Mouse (Mus musculus): ENCODE measurements at regions not wholly inside any gene's neighbourhood (a gene's known extent, or its start where the extent isn't known, plus 50 kb on each side); places are given as distances from the start of the nearest gene placed in this dataset.

DNA sequence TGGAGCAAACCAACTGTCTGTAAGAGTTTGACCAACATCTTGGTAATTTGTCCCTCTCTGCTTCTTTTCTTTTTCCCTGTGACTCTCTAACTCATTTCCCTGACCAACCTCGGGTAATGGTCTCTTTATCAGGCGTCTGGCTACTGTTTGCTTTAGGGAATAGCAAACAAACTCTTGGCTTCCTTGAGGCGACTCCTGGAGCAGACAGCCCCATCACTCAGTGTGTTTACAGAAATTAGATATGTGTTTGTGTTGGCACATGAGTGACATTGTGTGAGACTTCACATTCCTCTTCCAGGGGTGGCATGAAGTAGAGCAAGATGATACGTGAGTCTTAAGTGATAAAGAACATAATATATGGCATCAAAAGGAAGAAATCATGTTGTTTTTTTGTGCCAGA lies 195.7 kb upstream of the Hhip start:
- TF ChIP-seq POLR2A (IDR thresholded peaks at IDR 0.05; ENCODE audit: insufficient read depth, low read length) (no peak), CTCF (IDR thresholded peaks at IDR 0.05; ENCODE audit: low read depth, low read length) (no peak), EP300 (IDR thresholded peaks at IDR 0.05; ENCODE audit: insufficient read depth, low read depth, low read length) (no peak)
- no peaks in the 10 kb centered on the region for H3K36me3 ChIP-seq (ENCODE audit: control insufficient read depth, insufficient read depth, low read length, poor library complexity, severe bottlenecking)

DNA sequence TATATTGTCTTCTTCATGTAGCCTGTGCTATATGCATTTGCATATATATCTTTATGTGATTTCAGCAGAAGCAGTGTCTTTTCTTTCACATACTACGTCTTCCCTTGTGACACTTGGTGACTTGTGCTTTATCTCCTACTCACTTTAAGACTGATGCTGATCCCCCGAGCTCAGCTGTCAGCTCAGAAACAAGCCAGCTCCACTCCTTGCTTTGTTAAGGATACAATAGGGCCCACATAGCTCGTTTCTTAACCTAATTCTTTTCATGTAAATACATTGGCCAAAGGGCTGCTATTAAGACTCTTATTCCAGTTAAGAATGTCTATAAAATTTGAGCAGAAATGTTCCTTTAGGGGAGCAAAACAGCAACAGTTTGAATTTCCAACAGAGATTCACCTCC lies 193.8 kb upstream of the Hhip start:
- TF ChIP-seq EP300 (IDR thresholded peaks at IDR 0.05; ENCODE audit: insufficient read depth, low read depth, low read length) (no peak), POLR2A (IDR thresholded peaks at IDR 0.05; ENCODE audit: insufficient read depth, low read length) (no peak), CTCF (IDR thresholded peaks at IDR 0.05; ENCODE audit: low read depth, low read length) (no peak)
- no peaks in the 10 kb centered on the region for H3K4me1 ChIP-seq (ENCODE audit: control insufficient read depth, insufficient read depth, low read length)
- no peak overlapping the region for H3K27ac ChIP-seq (ENCODE audit: insufficient read depth, low read length)
- no peaks in the 10 kb centered on the region for H3K36me3 ChIP-seq (ENCODE audit: control insufficient read depth, insufficient read depth, low read length, poor library complexity, severe bottlenecking)
- no peaks in the 10 kb centered on the region for H3K27me3 ChIP-seq (ENCODE audit: control insufficient read depth, insufficient read depth, low read length, poor library complexity, severe bottlenecking)
- no peak overlapping the region for H3K9ac ChIP-seq (ENCODE audit: low read depth, poor library complexity, severe bottlenecking)
- no peaks in the 10 kb centered on the region for H3K9me3 ChIP-seq (replicated peaks; ENCODE audit: control insufficient read depth, insufficient read depth, low read length, poor library complexity, severe bottlenecking)
- H3K4me3 ChIP-seq (ENCODE audit: low read depth, low read length): no peak overlapping the region

More for the DNA sequence above, 195.7 kb upstream of the Hhip start:
- no peak overlapping the region for H3K27ac ChIP-seq (ENCODE audit: insufficient read depth, low read length)
- H3K9ac ChIP-seq (ENCODE audit: low read depth, poor library complexity, severe bottlenecking): no peak overlapping the region
- H3K9me3 ChIP-seq (replicated peaks; ENCODE audit: control insufficient read depth, insufficient read depth, low read length, poor library complexity, severe bottlenecking): no peaks in the 10 kb centered on the region
- no peak overlapping the region for H3K4me3 ChIP-seq (ENCODE audit: low read depth, low read length)
- H3K27me3 ChIP-seq (ENCODE audit: control insufficient read depth, insufficient read depth, low read length, poor library complexity, severe bottlenecking): no peaks in the 10 kb centered on the region
- no peaks in the 10 kb centered on the region for H3K4me1 ChIP-seq (ENCODE audit: control insufficient read depth, insufficient read depth, low read length)

DNA sequence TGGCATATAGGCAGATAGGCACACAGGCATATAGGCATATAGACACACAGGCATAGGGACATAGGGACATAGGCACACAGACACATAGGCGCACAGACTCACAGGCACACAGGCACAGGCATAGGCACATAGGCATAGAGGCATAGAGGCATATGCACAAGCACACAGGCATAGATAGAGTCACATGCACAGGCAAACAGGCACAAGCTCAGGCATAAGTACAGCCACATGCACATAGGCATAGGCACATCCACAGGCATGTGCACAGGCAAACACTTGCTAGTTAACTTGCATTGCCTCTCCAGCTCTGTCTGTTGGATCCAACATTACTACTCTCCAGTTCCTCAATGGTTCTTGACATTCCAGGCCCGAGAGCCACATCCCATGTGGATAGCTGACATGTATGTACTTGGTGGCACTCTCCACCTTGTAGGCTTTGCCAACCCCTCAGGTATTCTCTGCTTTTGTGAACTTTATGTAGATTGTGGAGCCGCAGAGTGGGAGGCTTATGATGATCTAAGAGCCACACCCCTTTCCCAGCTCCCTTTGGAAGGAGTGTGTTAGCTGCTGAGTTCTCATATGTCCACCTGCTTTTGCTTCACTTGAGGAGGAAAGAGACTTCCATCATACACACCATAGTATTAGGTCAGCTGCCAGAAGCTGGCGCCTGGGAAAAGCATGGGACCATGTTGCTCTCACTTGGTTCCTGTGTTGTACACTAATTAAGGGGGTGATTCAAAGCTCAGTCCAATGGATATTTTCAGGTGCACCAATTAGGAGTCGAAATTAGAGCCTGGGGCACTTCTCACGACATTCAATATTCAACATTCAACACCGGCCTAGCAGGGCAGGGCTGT lies 192.7 kb upstream of the Hhip start:
- Histone ChIP-seq H3K4me3 (ENCODE audit: low read depth, low read length) (no peak overlapping the region), H3K4me1 (ENCODE audit: control insufficient read depth, insufficient read depth, low read length) (no peaks in the 10 kb centered on the region), H3K27me3 (ENCODE audit: control insufficient read depth, insufficient read depth, low read length, poor library complexity, severe bottlenecking) (no peaks in the 10 kb centered on the region), H3K36me3 (ENCODE audit: control insufficient read depth, insufficient read depth, low read length, poor library complexity, severe bottlenecking) (no peaks in the 10 kb centered on the region), H3K9ac (ENCODE audit: low read depth, poor library complexity, severe bottlenecking) (no peak overlapping the region), H3K27ac (ENCODE audit: insufficient read depth, low read length) (no peak overlapping the region), H3K9me3 (replicated peaks; ENCODE audit: control insufficient read depth, insufficient read depth, low read length, poor library complexity, severe bottlenecking) (no peaks in the 10 kb centered on the region)
- TF ChIP-seq POLR2A (IDR thresholded peaks at IDR 0.05; ENCODE audit: insufficient read depth, low read length) (no peak), EP300 (IDR thresholded peaks at IDR 0.05; ENCODE audit: insufficient read depth, low read depth, low read length) (no peak), CTCF (IDR thresholded peaks at IDR 0.05; ENCODE audit: low read depth, low read length) (no peak)

DNA sequence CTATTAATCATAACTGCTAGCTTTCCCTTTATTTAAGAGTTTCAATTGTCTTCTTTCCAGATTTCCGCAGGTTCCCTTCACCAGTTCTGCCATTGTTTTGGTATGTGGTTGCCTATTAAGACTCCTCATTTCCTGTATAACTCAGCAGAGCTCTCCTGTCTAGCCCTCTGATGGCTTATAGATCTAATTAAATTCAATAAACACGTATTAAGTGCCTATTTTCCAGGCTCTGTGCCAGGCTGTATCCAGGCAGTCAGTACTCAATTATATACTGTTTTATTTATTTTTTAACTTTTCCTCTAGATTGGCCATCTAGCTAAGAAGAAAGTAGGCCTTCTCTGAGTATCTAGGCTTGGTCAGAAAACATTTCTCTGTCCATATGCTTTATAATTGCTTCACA lies 192.0 kb upstream of the Hhip start:
- Histone ChIP-seq H3K4me1 (ENCODE audit: control insufficient read depth, insufficient read depth, low read length) (no peaks in the 10 kb centered on the region), H3K27me3 (ENCODE audit: control insufficient read depth, insufficient read depth, low read length, poor library complexity, severe bottlenecking) (no peaks in the 10 kb centered on the region), H3K9ac (ENCODE audit: low read depth, poor library complexity, severe bottlenecking) (no peak overlapping the region), H3K36me3 (ENCODE audit: control insufficient read depth, insufficient read depth, low read length, poor library complexity, severe bottlenecking) (no peaks in the 10 kb centered on the region), H3K9me3 (replicated peaks; ENCODE audit: control insufficient read depth, insufficient read depth, low read length, poor library complexity, severe bottlenecking) (no peaks in the 10 kb centered on the region), H3K4me3 (ENCODE audit: low read depth, low read length) (no peak overlapping the region), H3K27ac (ENCODE audit: insufficient read depth, low read length) (no peak overlapping the region)
- TF ChIP-seq CTCF (IDR thresholded peaks at IDR 0.05; ENCODE audit: low read depth, low read length) (no peak), EP300 (IDR thresholded peaks at IDR 0.05; ENCODE audit: insufficient read depth, low read depth, low read length) (no peak), POLR2A (IDR thresholded peaks at IDR 0.05; ENCODE audit: insufficient read depth, low read length) (no peak)

DNA sequence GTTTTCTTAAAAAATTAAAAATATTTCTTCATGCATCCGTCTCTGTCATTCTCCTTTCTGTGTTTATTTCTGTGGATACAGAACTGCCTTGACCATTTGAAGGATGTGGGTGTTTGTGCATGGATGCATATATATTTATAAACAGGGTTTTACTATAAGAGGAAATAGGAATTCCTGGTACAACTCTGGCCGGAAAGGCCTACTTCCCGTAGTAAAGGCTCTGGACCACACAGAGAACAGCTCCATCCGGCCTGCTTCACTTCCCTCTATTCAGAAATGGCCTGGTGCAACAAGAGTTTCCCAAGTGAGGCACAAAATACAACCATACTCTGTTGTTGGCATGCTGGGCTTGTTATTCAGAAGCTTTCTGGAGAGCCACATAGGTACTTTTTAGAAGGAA lies 182.1 kb upstream of the Hhip start:
- no peaks in the 10 kb centered on the region for H3K4me1 ChIP-seq (ENCODE audit: control insufficient read depth, insufficient read depth, low read length)
- H3K36me3 ChIP-seq (ENCODE audit: control insufficient read depth, insufficient read depth, low read length, poor library complexity, severe bottlenecking): no peaks in the 10 kb centered on the region
- no peak overlapping the region for H3K4me3 ChIP-seq (ENCODE audit: low read depth, low read length)
- no peaks in the 10 kb centered on the region for H3K9me3 ChIP-seq (replicated peaks; ENCODE audit: control insufficient read depth, insufficient read depth, low read length, poor library complexity, severe bottlenecking)
- TF ChIP-seq CTCF (IDR thresholded peaks at IDR 0.05; ENCODE audit: low read depth, low read length) (no peak), EP300 (IDR thresholded peaks at IDR 0.05; ENCODE audit: insufficient read depth, low read depth, low read length) (no peak), POLR2A (IDR thresholded peaks at IDR 0.05; ENCODE audit: insufficient read depth, low read length) (no peak)
- H3K9ac ChIP-seq (ENCODE audit: low read depth, poor library complexity, severe bottlenecking): no peak overlapping the region
- no peak overlapping the region for H3K27ac ChIP-seq (ENCODE audit: insufficient read depth, low read length)
- H3K27me3 ChIP-seq (ENCODE audit: control insufficient read depth, insufficient read depth, low read length, poor library complexity, severe bottlenecking): no peaks in the 10 kb centered on the region

DNA sequence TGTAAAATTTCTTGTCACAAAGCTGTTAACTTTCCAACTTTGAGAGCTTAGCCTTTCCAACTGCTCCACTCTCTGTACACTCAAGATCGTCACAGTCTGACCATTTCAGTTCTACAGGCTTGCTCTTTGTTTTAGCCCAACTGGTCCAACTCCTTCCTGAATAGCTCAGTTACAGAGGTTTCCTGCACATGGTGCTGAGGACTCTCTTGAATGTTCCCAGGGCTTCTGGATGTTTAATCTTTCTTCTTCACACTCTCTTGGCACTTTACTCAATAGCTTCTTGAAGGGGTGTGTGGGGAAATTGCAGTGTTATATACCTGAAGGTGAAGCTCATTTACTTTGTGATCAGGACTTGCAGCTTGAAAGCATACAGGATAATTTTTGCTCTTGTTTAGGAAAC lies 152.6 kb upstream of the Hhip start:
- TF ChIP-seq CTCF (IDR thresholded peaks at IDR 0.05; ENCODE audit: low read depth, low read length): no peak
- no peak for TF ChIP-seq EP300 (IDR thresholded peaks at IDR 0.05; ENCODE audit: insufficient read depth, low read depth, low read length)
- no peak for TF ChIP-seq POLR2A (IDR thresholded peaks at IDR 0.05; ENCODE audit: insufficient read depth, low read length)
- Histone ChIP-seq H3K4me1 (ENCODE audit: control insufficient read depth, insufficient read depth, low read length) (no peaks in the 10 kb centered on the region), H3K9me3 (replicated peaks; ENCODE audit: control insufficient read depth, insufficient read depth, low read length, poor library complexity, severe bottlenecking) (no peaks in the 10 kb centered on the region)

More for the DNA sequence above, 152.6 kb upstream of the Hhip start:
- Histone ChIP-seq H3K9ac (ENCODE audit: low read depth, poor library complexity, severe bottlenecking) (no peak overlapping the region), H3K4me3 (ENCODE audit: low read depth, low read length) (no peak overlapping the region), H3K36me3 (ENCODE audit: control insufficient read depth, insufficient read depth, low read length, poor library complexity, severe bottlenecking) (no peaks in the 10 kb centered on the region), H3K27me3 (ENCODE audit: control insufficient read depth, insufficient read depth, low read length, poor library complexity, severe bottlenecking) (no peaks in the 10 kb centered on the region), H3K27ac (ENCODE audit: insufficient read depth, low read length) (no peak overlapping the region)
